Mouse (Mus musculus): Measurements from ENCODE around the gene Zfp184.

Gene Zfp184

GRCm38 (mm10) chr13:21984486-21984885, 39.6 kb downstream of the Zfp184 start:
- no peak for DNase-seq (ENCODE audit: low spot score)

- DNase-seq (ENCODE audit: low spot score), result no peak
Observed at GRCm38 (mm10) chr13:21992550-21992949, 47.7 kb downstream of the Zfp184 start.

GRCm38 (mm10) chr13:21993957-21994738, 49.3 kb downstream of the Zfp184 start:
- peak; percentile 62 for DNase-seq (ENCODE audit: low spot score)

- DNase-seq (ENCODE audit: low spot score), result no peak
Observed at GRCm38 (mm10) chr13:21994896-21995295, 50.0 kb downstream of the Zfp184 start.

GRCm38 (mm10) chr13:21995331-21995914, 50.5 kb downstream of the Zfp184 start:
- no peak for DNase-seq (ENCODE audit: low spot score)

- DNase-seq (ENCODE audit: low spot score), result no peak
Observed at GRCm38 (mm10) chr13:21996101-21996839, 51.4 kb downstream of the Zfp184 start.

- DNase-seq (ENCODE audit: low spot score), result no peak
Observed at GRCm38 (mm10) chr13:21996840-21997185, 51.9 kb downstream of the Zfp184 start.

GRCm38 (mm10) chr13:21997201-21997820, 52.4 kb downstream of the Zfp184 start:
- DNase-seq (ENCODE audit: low spot score), result no peak

GRCm38 (mm10) chr13:21997821-21998220, 52.9 kb downstream of the Zfp184 start:
- no peak for DNase-seq (ENCODE audit: low spot score)

GRCm38 (mm10) chr13:21998412-21998811, 53.5 kb downstream of the Zfp184 start:
- no peak for DNase-seq (ENCODE audit: low spot score)

GRCm38 (mm10) chr13:21999147-21999546, 54.3 kb downstream of the Zfp184 start:
- DNase-seq (ENCODE audit: low spot score), result no peak

- DNase-seq (ENCODE audit: low spot score), result no peak
Observed at GRCm38 (mm10) chr13:22001346-22001745, 56.5 kb downstream of the Zfp184 start.

- DNase-seq (ENCODE audit: low spot score), result no peak
Observed at GRCm38 (mm10) chr13:22001823-22002222, 56.9 kb downstream of the Zfp184 start.

- peak; percentile 48 for DNase-seq (ENCODE audit: low spot score)
Observed at GRCm38 (mm10) chr13:22005605-22006333, 60.9 kb downstream of the Zfp184 start.

GRCm38 (mm10) chr13:22006334-22007120, 61.6 kb downstream of the Zfp184 start:
- DNase-seq (ENCODE audit: low spot score), result peak; percentile 42

GRCm38 (mm10) chr13:22007121-22007510, 62.2 kb downstream of the Zfp184 start:
- DNase-seq (ENCODE audit: low spot score), result no peak

- DNase-seq (ENCODE audit: low spot score), result no peak
Observed at GRCm38 (mm10) chr13:22007872-22008271, 63.0 kb downstream of the Zfp184 start.

GRCm38 (mm10) chr13:22008707-22009106, 63.8 kb downstream of the Zfp184 start:
- no peak for DNase-seq (ENCODE audit: low spot score)

- DNase-seq (ENCODE audit: low spot score), result no peak
Observed at GRCm38 (mm10) chr13:22009642-22010041, 64.7 kb downstream of the Zfp184 start, which contains the start of gene Prss16. Gene Prss16, minus strand, starts transcription at chr13:22009742.

All from testis, postnatal 14 days (tissue).